Mouse (Mus musculus) E14TG2a.4 (cell line): ENCODE measurements around the gene Abhd16a.

Experiments
- CTCF ChIP-seq: conservative IDR thresholded peaks from 2 replicates; pipeline ENCODE4 v1.5.1; 2014; ENCODE audit warnings: low read length
- NANOG ChIP-seq: IDR thresholded peaks from 2 replicates; pipeline ENCODE4 v1.6.1; 2014; ENCODE audit warnings: borderline replicate concordance, low read length, mixed read lengths
- POU5F1 ChIP-seq: IDR thresholded peaks from 2 replicates; pipeline ENCODE4 v1.6.1; 2014; ENCODE audit warnings: low read length, borderline replicate concordance

DNA sequence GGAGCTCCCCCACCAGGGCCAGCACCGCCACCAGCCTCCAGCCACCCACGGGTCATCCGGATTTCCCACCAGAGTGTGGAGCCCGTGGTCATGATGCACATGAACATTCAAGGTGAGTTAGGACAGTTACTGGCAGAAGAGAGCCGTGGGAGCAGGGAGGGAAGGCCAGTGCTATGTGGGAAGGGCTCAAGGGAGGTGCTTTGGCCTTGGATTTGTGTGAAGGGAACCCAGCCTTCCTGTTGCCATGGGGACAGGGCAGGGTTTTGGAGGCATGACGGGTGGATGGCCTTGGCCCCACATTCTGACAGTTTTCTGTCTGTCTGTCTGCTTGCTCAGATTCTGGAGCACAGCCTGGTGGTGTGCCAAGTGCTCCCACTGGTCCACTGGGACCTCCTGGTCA, 52.9 kb downstream of the Abhd16a start:
- no peak for TF ChIP-seq CTCF
- TF ChIP-seq NANOG, result no peak
- no peak for TF ChIP-seq POU5F1
